Mouse (Mus musculus) A20 (cell line): ENCODE results near the gene Arnt2.
A peak's percentile ranks its signal among the peaks of the same experiment; 100 is the strongest.

Experiments
- DNase-seq: peaks from one replicate; pipeline ENCODE4 v3.0.0-alpha.2; 2011; ENCODE audit warnings: low read depth, low spot score

Arnt2 gene

GRCm38 (mm10) chr7:84409896-84410521 is at the start of gene Arnt2:
TSS of gene Arnt2 (minus strand) at chr7:84410176.
- DNase-seq, result no peak

- no peak for DNase-seq
These were observed 41.7 kb upstream of the Arnt2 start for GRCm38 (mm10) chr7:84451681-84452080.

- DNase-seq, result peak; percentile 27
These were observed 39.1 kb upstream of the Arnt2 start for GRCm38 (mm10) chr7:84449066-84449465.

- no peak for DNase-seq
These were observed 38.5 kb upstream of the Arnt2 start for GRCm38 (mm10) chr7:84448512-84448911.

- no peak for DNase-seq
These were observed 37.9 kb upstream of the Arnt2 start for GRCm38 (mm10) chr7:84447740-84448435.

GRCm38 (mm10) chr7:84447060-84447459 is 37.1 kb upstream of the Arnt2 start:
- peak; percentile 52 for DNase-seq

GRCm38 (mm10) chr7:84442343-84442911 is 32.5 kb upstream of the Arnt2 start:
- no peak for DNase-seq

- no peak for DNase-seq
These were observed 29.6 kb upstream of the Arnt2 start for GRCm38 (mm10) chr7:84439606-84440005.

- no peak for DNase-seq
These were observed 24.9 kb upstream of the Arnt2 start for GRCm38 (mm10) chr7:84434901-84435300.

GRCm38 (mm10) chr7:84432151-84432550 is 22.2 kb upstream of the Arnt2 start:
- no peak for DNase-seq

- DNase-seq, result no peak
These were observed 17.2 kb upstream of the Arnt2 start for GRCm38 (mm10) chr7:84427221-84427620.

GRCm38 (mm10) chr7:84424670-84425385 is 14.9 kb upstream of the Arnt2 start:
- peak; percentile 37 for DNase-seq

- DNase-seq, result no peak
These were observed 11.8 kb upstream of the Arnt2 start for GRCm38 (mm10) chr7:84421753-84422152.

- DNase-seq, result no peak
These were observed 11.3 kb upstream of the Arnt2 start for GRCm38 (mm10) chr7:84421291-84421665.

GRCm38 (mm10) chr7:84420581-84421290 is 10.8 kb upstream of the Arnt2 start:
- no peak for DNase-seq

- no peak for DNase-seq
These were observed 7.5 kb upstream of the Arnt2 start for GRCm38 (mm10) chr7:84417441-84417840.

- no peak for DNase-seq
These were observed 2.6 kb upstream of the Arnt2 start for GRCm38 (mm10) chr7:84412570-84412969.

- no peak for DNase-seq
These were observed 608 bp downstream of the Arnt2 start for GRCm38 (mm10) chr7:84409241-84409895.

GRCm38 (mm10) chr7:84408282-84408681 is 1.7 kb downstream of the Arnt2 start:
- DNase-seq, result no peak

GRCm38 (mm10) chr7:84403371-84403770 is 6.6 kb downstream of the Arnt2 start:
- DNase-seq, result no peak
